Mouse (Mus musculus) MEL (cell line): ENCODE measurements at regions not wholly inside any gene's neighbourhood (a gene's known extent, or its start where the extent isn't known, plus 50 kb on each side); places are given as distances from the start of the nearest gene placed in this dataset.
A peak's percentile ranks its signal among the peaks of the same experiment; 100 is the strongest.

Source experiments
- DNase-seq: peaks from one replicate; pipeline ENCODE4 v3.0.0; 2011; ENCODE audit warnings: low read depth, low spot score
- H3K27ac ChIP-seq: 2 replicates; pipeline ENCODE4 v1.5.1; 2012; ENCODE audit warnings: low read depth, mild to moderate bottlenecking, control low read depth, low read length, moderate library complexity; ENCODE audit not compliant: control insufficient read depth
- H3K27me3 ChIP-seq, 2 experiments: fragments of 150-350 bp in 1 of 2; sonication (generic) in 1 of 2; 2 replicates each; pipeline ENCODE4 v1.6.1; 2012; ENCODE audit warnings: low read length in 2 of 2, mild to moderate bottlenecking in 2 of 2, improper control_type of control experiment in 1 of 2, moderate library complexity in 1 of 2; ENCODE audit not compliant: insufficient read depth in 2 of 2, control insufficient read depth in 1 of 2
- H3K36me3 ChIP-seq, 2 experiments: 2 replicates each; pipeline ENCODE4 v1.6.1; 2012 to 2014; ENCODE audit warnings: low read length in 2 of 2, improper control_type of control experiment in 1 of 2, inconsistent platforms in 1 of 2, mild to moderate bottlenecking in 1 of 2; ENCODE audit not compliant: insufficient read depth in 2 of 2, control insufficient read depth in 1 of 2
- H3K4me1 ChIP-seq, 2 experiments: fragments of 150-350 bp in 1 of 2; sonication (generic) in 1 of 2; 2 replicates each; pipeline ENCODE4 v1.6.1; 2012; ENCODE audit warnings: low read length in 2 of 2, improper control_type of control experiment in 1 of 2, mild to moderate bottlenecking in 1 of 2; ENCODE audit not compliant: insufficient read depth in 2 of 2, control insufficient read depth in 1 of 2
- H3K4me3 ChIP-seq, 2 experiments: fragments of 150-350 bp in 1 of 2; sonication (generic) in 1 of 2; 2 replicates each; pipeline ENCODE4 v1.5.1; 2012; ENCODE audit warnings: low read depth in 2 of 2, low read length in 2 of 2, mild to moderate bottlenecking in 2 of 2, moderate library complexity in 2 of 2, control low read depth in 1 of 2, improper control_type of control experiment in 1 of 2; ENCODE audit not compliant: control insufficient read depth in 1 of 2, insufficient read depth in 1 of 2
- H3K79me2 ChIP-seq: 2 replicates; pipeline ENCODE4 v1.6.1; 2012; ENCODE audit warnings: mild to moderate bottlenecking, low read length, moderate library complexity; ENCODE audit not compliant: control insufficient read depth, poor library complexity, insufficient read depth
- H3K9ac ChIP-seq: 2 replicates; pipeline ENCODE4 v1.6.1; 2012; ENCODE audit warnings: low read depth, mild to moderate bottlenecking, control low read depth, low read length, moderate library complexity; ENCODE audit not compliant: control insufficient read depth, poor library complexity, severe bottlenecking
- H3K9me3 ChIP-seq: fragments of 150-350 bp; sonication (generic); replicated peaks from 2 replicates; pipeline ENCODE4 v1.6.1; 2012; ENCODE audit warnings: mild to moderate bottlenecking, low read length, improper control_type of control experiment, moderate library complexity; ENCODE audit not compliant: insufficient read depth
- CTCF ChIP-seq, 3 experiments: IDR thresholded peaks in 2 of 3; conservative IDR thresholded peaks in 1 of 3; 2 replicates each; pipeline ENCODE4 v1.5.1; 2011 to 2012; ENCODE audit warnings: low read length in 3 of 3, low read depth in 2 of 3, mild to moderate bottlenecking in 2 of 3, improper control_type of control experiment in 1 of 3, inconsistent platforms in 1 of 3, mixed read lengths in 1 of 3, moderate library complexity in 1 of 3; ENCODE audit not compliant: control insufficient read depth in 1 of 3, insufficient read depth in 1 of 3, poor library complexity in 1 of 3, severe bottlenecking in 1 of 3
- ELF1 ChIP-seq: IDR thresholded peaks from 2 replicates; pipeline ENCODE4 v1.6.1; 2014; ENCODE audit warnings: low read depth, mild to moderate bottlenecking, inconsistent platforms, low read length, improper control_type of control experiment, moderate library complexity
- MAFK ChIP-seq: IDR thresholded peaks from 2 replicates; pipeline ENCODE4 v1.6.1; 2011; ENCODE audit warnings: low read depth, mild to moderate bottlenecking, low read length, improper control_type of control experiment, borderline replicate concordance
- MAX ChIP-seq: IDR thresholded peaks from 2 replicates; pipeline ENCODE4 v1.6.1; 2011; ENCODE audit warnings: low read length, improper control_type of control experiment
- MAZ ChIP-seq: IDR thresholded peaks from 2 replicates; pipeline ENCODE4 v1.6.1; 2012; ENCODE audit warnings: low read depth, mild to moderate bottlenecking, inconsistent platforms, low read length, improper control_type of control experiment
- MEF2A ChIP-seq: IDR thresholded peaks from 2 replicates; pipeline ENCODE4 v1.6.1; 2014; ENCODE audit warnings: low read depth, mild to moderate bottlenecking, inconsistent platforms, low read length, improper control_type of control experiment; ENCODE audit not compliant: poor library complexity, insufficient replicate concordance, severe bottlenecking; ENCODE audit errors: extremely low read depth
- MYB ChIP-seq: IDR thresholded peaks from 2 replicates; pipeline ENCODE4 v1.6.1; 2011; ENCODE audit warnings: mild to moderate bottlenecking, low read depth, low read length, improper control_type of control experiment
- POLR2A ChIP-seq, 2 experiments: IDR thresholded peaks; 2 replicates each; pipeline ENCODE4 v1.6.1; 2011 to 2012; ENCODE audit warnings: low read length in 2 of 2, mild to moderate bottlenecking in 2 of 2, control low read depth in 1 of 2, improper control_type of control experiment in 1 of 2, low read depth in 1 of 2, moderate library complexity in 1 of 2; ENCODE audit not compliant: control insufficient read depth in 1 of 2, insufficient read depth in 1 of 2, poor library complexity in 1 of 2
- POLR2AphosphoS2 ChIP-seq: IDR thresholded peaks from 2 replicates; pipeline ENCODE4 v1.6.1; 2011; ENCODE audit warnings: low read length, improper control_type of control experiment
- RAD21 ChIP-seq: IDR thresholded peaks from 2 replicates; pipeline ENCODE4 v1.6.1; 2011; ENCODE audit warnings: mild to moderate bottlenecking, low read depth, low read length, improper control_type of control experiment
- RCOR1 ChIP-seq: IDR thresholded peaks from 2 replicates; pipeline ENCODE4 v1.6.1; 2012; ENCODE audit warnings: low read depth, mild to moderate bottlenecking, inconsistent platforms, low read length, improper control_type of control experiment
- SIN3A ChIP-seq: IDR thresholded peaks from 2 replicates; pipeline ENCODE4 v1.6.1; 2012; ENCODE audit warnings: low read length, improper control_type of control experiment, inconsistent platforms
- TAL1 ChIP-seq: IDR thresholded peaks from 2 replicates; pipeline ENCODE4 v1.6.1; 2012; ENCODE audit warnings: mild to moderate bottlenecking, inconsistent platforms, low read length, moderate library complexity, mixed read lengths
- TCF12 ChIP-seq: IDR thresholded peaks from 2 replicates; pipeline ENCODE4 v1.6.1; 2014; ENCODE audit warnings: low read depth, mild to moderate bottlenecking, inconsistent platforms, low read length, improper control_type of control experiment, moderate library complexity

DNA sequence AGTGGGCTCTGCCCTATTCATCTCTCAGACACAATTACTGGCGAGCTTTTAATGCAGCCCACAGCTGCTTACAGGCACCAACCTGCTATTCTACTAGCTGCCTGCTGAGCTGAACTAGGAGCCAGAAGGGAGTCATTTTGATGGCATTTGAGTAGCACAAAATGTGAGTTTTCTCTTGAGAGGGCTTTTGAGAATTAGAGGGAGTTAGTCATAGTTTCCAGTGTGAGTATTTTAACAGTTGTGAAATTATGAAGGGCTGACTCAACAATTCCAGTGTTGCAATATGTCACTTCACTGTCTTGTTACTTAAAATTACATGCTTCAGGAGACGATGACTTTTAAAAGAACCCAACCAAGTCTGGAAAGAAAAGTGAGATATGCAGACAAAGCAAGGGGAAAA, 54.4 kb upstream of the Ly86 start:
- H3K27me3 ChIP-seq = no peaks in the 10 kb centered on the region
- no peaks in the 10 kb centered on the region for H3K9me3 ChIP-seq
- H3K79me2 ChIP-seq = no peaks in the 10 kb centered on the region
- no peak overlapping the region for H3K9ac ChIP-seq
- no peak overlapping the region for H3K4me3 ChIP-seq
- no peak overlapping the region for H3K27ac ChIP-seq
- no peak for DNase-seq
- no peak for TF ChIP-seq ELF1
- TF ChIP-seq SIN3A = no peak
- no peak for TF ChIP-seq MAX
- no peak for TF ChIP-seq RAD21
- TF ChIP-seq MYB = no peak
- no peak for TF ChIP-seq POLR2AphosphoS2
- TF ChIP-seq TCF12 = no peak
- TF ChIP-seq POLR2A (IDR thresholded peaks at IDR 0.05; ENCODE audit: control insufficient read depth in 1 of 2, insufficient read depth in 1 of 2, low read depth in 1 of 2, low read length in 2 of 2, poor library complexity in 1 of 2) = no peak
- TF ChIP-seq TAL1 = no peak
- no peak for TF ChIP-seq MAZ
- no peak for TF ChIP-seq CTCF (IDR thresholded peaks at IDR 0.05 in 2 of 3, conservative IDR thresholded peaks at IDR 0.05 in 1 of 3; ENCODE audit: control insufficient read depth in 1 of 3, insufficient read depth in 1 of 3, low read depth in 2 of 3, low read length in 3 of 3, poor library complexity in 1 of 3, severe bottlenecking in 1 of 3)
- H3K4me1 ChIP-seq = no peaks in the 10 kb centered on the region
- H3K36me3 ChIP-seq = no peaks in the 10 kb centered on the region

DNA sequence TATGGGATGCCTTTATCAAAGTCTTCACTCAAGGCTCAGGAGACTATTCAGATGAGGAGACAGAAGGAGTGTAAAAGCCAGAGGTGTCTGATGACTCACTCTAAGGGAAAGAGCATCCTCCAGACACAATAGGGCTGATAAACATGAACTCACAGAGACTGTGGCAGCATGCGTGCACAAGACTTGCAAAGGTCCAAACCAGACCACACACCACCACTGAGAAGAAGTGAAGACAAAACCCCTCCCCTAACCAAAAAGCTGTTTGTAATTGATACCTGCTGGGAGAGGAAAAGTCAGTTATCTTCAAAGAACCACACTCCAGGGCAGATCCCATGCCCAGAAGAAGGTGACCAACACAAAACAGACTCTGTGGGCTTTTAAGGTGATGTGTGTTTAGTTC, 56.0 kb upstream of the Ly86 start:
- H3K9me3 ChIP-seq = no peaks in the 10 kb centered on the region
- no peaks in the 10 kb centered on the region for H3K27me3 ChIP-seq
- no peak for DNase-seq
- H3K4me1 ChIP-seq = no peaks in the 10 kb centered on the region
- TF ChIP-seq ELF1 (no peak), RCOR1 (no peak), MAFK (no peak)
- TF ChIP-seq, all 39 proteins: peak for 0
- H3K4me3 ChIP-seq = no peak overlapping the region
- no peak overlapping the region for H3K9ac ChIP-seq
- H3K79me2 ChIP-seq = no peaks in the 10 kb centered on the region
- no peak overlapping the region for H3K27ac ChIP-seq
- H3K36me3 ChIP-seq = no peaks in the 10 kb centered on the region

DNA sequence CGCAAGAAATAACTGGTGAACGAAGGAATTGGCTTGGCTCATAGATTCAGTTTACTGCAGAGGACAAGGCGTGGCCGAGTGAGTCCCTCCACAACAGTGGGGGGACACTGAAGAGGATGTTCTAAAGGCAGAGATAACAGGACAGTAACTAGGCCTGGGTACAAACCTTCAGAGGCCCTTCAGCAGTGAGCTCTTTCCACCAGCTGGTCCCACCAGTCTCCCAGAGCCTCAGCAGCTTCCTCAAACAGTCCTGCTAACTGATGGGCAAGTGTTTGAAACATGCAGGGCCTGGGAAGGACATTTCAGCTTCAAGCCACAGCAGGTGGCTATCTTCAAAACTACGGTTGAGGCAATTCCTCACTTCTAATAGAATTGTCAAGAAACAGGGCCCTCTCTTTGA, 62.5 kb upstream of the Ly86 start:
- no peaks in the 10 kb centered on the region for H3K79me2 ChIP-seq
- H3K27ac ChIP-seq = no peak overlapping the region
- no peaks in the 10 kb centered on the region; a peak in 1 of 4 replicates for H3K27me3 ChIP-seq
- H3K4me1 ChIP-seq = no peaks in the 10 kb centered on the region
- DNase-seq = peak; percentile 14
- no peaks in the 10 kb centered on the region for H3K9me3 ChIP-seq
- H3K36me3 ChIP-seq = no peaks in the 10 kb centered on the region
- TF ChIP-seq MEF2A (no peak), TCF12 (no peak)
- no peak overlapping the region for H3K4me3 ChIP-seq
- H3K9ac ChIP-seq = no peak overlapping the region
